Mouse (Mus musculus) ovary, adult 10 weeks (tissue): Measurements from ENCODE around the gene Tcl1b5. TPM values are rescaled to one million over a fixed set of nuclear protein-coding genes. Genes with fewer than 3 reads are reported as not detected.

Experiments
- polyA plus RNA-seq: library from polyadenylated mRNA; stranded (reverse); fragments of 350-450 nt; fragmentation: Illumina TruSeq; extraction: RNeasy Lipid Tissue Mini Kit (QIAGEN cat#74804); gene quantifications from one replicate; pipeline ENCODE4 v1.2.3, GENCODE M21; 2014

The Tcl1b5 gene
- polyA plus RNA-seq = 0.94 TPM

GRCm38 (mm10) chr12:105176044-105176443, at the start of gene Tcl1b5:
Gene Tcl1b5, plus strand, starts transcription at chr12:105176344.

GRCm38 (mm10) chr12:105145714-105146113, 30.4 kb upstream of the Tcl1b5 start, which contains the start of gene Tcl1b2:
Gene Tcl1b2, plus strand, starts transcription at chr12:105146014.

GRCm38 (mm10) chr12:105159390-105159789, 16.8 kb upstream of the Tcl1b5 start, which contains the start of gene Tcl1b1:
Gene Tcl1b1, plus strand, starts transcription at chr12:105159690.

GRCm38 (mm10) chr12:105190743-105191142, 14.6 kb downstream of the Tcl1b5 start, which contains the start of gene Tcl1b3:
Gene Tcl1b3, plus strand, starts transcription at chr12:105191043.

GRCm38 (mm10) chr12:105201657-105202056, 25.5 kb downstream of the Tcl1b5 start, which contains the start of gene Tcl1b4:
Gene Tcl1b4, plus strand, starts transcription at chr12:105201957.

GRCm38 (mm10) chr12:105222601-105223319, 46.6 kb downstream of the Tcl1b5 start, which contains the start of gene Tcl1:
Gene Tcl1, minus strand, starts transcription at chr12:105222793.

Other genes starting within 250 kb of the Tcl1b5 start
- 1.00 TPM for gene Syne3, start 166.5 kb upstream of the Tcl1b5 start, polyA plus RNA-seq
- 17.2 TPM for gene Glrx5, start 143.7 kb upstream of the Tcl1b5 start, polyA plus RNA-seq
- gene Tcl1b2, start 30.3 kb upstream of the Tcl1b5 start, polyA plus RNA-seq = 3.9 TPM
- 20.6 TPM for gene Tcl1b1, start 16.7 kb upstream of the Tcl1b5 start, polyA plus RNA-seq
- gene Tcl1b3, start 14.7 kb downstream of the Tcl1b5 start, polyA plus RNA-seq = 2.1 TPM
- gene Tcl1b4, start 25.6 kb downstream of the Tcl1b5 start, polyA plus RNA-seq = 3.3 TPM
- 2.0 TPM for gene Tcl1, start 46.4 kb downstream of the Tcl1b5 start, polyA plus RNA-seq
- gene Tunar, start 157.5 kb downstream of the Tcl1b5 start, polyA plus RNA-seq = not detected